8 mouse cellular contexts compared by ENCODE assay signal in the genomic region with DNA sequence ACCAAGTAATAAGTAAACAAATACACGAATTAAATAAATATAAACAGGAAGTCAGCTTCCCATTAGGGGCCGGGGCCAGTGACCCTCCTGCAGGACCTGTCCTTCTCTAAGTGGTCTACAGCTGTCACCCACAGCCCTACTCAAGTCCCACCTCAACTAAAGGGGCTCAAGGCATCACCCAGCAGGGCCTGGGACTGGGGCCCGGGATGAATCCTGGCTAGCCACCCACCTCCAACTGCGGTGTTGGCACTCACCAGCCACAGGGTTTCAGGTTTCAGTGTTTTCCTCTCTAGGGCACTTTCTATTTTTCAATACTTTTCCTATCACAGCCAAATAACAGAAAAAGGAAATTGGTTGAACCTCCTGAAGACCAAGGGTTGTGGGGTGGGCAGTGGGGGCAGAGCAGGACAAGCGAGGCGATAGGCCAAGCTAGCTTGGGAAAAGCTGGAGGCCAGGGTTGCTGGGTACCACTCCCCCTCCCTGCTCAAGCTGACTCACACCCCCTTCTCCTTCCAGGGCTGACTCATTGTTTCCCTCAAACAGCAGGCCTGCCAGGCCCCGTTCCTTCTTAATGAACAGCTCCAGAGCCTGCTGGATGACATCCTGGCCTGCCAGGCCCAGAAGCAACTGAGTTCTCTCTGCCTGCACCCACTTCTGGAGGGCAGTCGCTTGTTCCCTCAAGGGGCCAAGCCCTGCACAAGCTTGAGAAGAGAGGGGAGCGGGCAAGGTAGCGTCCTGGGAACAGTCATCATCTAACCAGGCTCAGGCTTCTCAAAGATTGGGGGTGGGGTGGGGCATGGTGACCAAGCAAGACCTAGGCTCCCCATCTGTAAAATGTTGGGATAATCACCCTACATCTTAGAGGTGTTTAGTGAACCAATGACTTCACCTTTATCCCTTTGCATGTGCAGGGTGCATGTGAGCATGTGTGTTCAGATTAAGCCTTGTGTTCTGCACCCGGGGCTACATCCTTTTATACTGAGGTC. TPM values are rescaled to one million over a fixed set of nuclear protein-coding genes. Genes with fewer than 3 reads are reported as not detected.
DNase-seq lines count a peak whose midpoint lies in the region; ATAC-seq and TF ChIP-seq lines count a peak whose summit lies in the region.

No protein-coding gene starts in this region.

- no peak for TF ChIP-seq CTCF in C2C12 (IDR thresholded peaks at IDR 0.05; ENCODE audit: control insufficient read depth, insufficient read depth, insufficient read length)
- no peak for TF ChIP-seq CTCF in heart, adult 2 months (IDR thresholded peaks at IDR 0.05)
- TF ChIP-seq CTCF in intestine, postnatal 0 days (IDR thresholded peaks at IDR 0.05; ENCODE audit: low read depth): 0 out of 2 replicates have a peak, but pooled peaks have one; percentile 5

- no peak overlapping the region for H3K9ac ChIP-seq in embryonic facial prominence, embryonic 15.5 days
- H3K9ac ChIP-seq in heart, adult 2 months (ENCODE audit: low read depth, low read length): no peak overlapping the region
- no peak overlapping the region for H3K9ac ChIP-seq in intestine, postnatal 0 days (ENCODE audit: low read depth, low read length)
- H3K9ac ChIP-seq in stomach, embryonic 16.5 days (ENCODE audit: low read length): peak overlapping the region; percentile 30; the same call in 1 of the 2 replicates

- TF ChIP-seq EP300 in heart, adult 2 months (IDR thresholded peaks at IDR 0.05; ENCODE audit: insufficient read depth, low read depth, low read length): peak; percentile 16; the same call in 1 of the 2 replicates

- H3K4me2 ChIP-seq in embryonic facial prominence, embryonic 15.5 days (replicated peaks): no peak overlapping the region; the same call in 1 of the 2 replicates
- no peak overlapping the region for H3K4me2 ChIP-seq in intestine, postnatal 0 days (replicated peaks; ENCODE audit: low read depth)
- H3K4me2 ChIP-seq in stomach, embryonic 16.5 days (ENCODE audit: low read depth, low read length): no peak overlapping the region

- H3K27ac ChIP-seq in embryonic facial prominence, embryonic 15.5 days (replicated peaks): peak overlapping the region; percentile 90
- H3K27ac ChIP-seq in heart, adult 2 months: peak overlapping the region; percentile 72
- no peak overlapping the region for H3K27ac ChIP-seq in intestine, postnatal 0 days (ENCODE audit: low read depth, low read length)
- H3K27ac ChIP-seq in macrophage: peak overlapping the region; percentile 66
- H3K27ac ChIP-seq in stomach, embryonic 16.5 days (ENCODE audit: low read length): peak overlapping the region; percentile 81

- no peak overlapping the region for H3ac ChIP-seq in C2C12 (ENCODE audit: control insufficient read depth, insufficient read length, low read depth)

- ATAC-seq in embryonic facial prominence, embryonic 15.5 days (ENCODE audit: insufficient number of reproducible peaks, low FRiP score, low TSS enrichment, low read depth): peak; percentile 80
- peak; percentile 21; the same call in 1 of the 2 replicates for ATAC-seq in intestine, postnatal 0 days
- ATAC-seq in stomach, embryonic 16.5 days (ENCODE audit: insufficient read depth, low FRiP score): peak; percentile 84

- no peaks in the 10 kb centered on the region for H3K79me2 ChIP-seq in C2C12 (ENCODE audit: control insufficient read depth, insufficient read depth)
- no peaks in the 10 kb centered on the region for H3K79me2 ChIP-seq in heart, adult 2 months (replicated peaks; ENCODE audit: control insufficient read depth, insufficient read depth, low read length)
- no peaks in the 10 kb centered on the region for H3K79me2 ChIP-seq in macrophage (ENCODE audit: inconsistent target)

- no peak overlapping the region for H3K4me3 ChIP-seq in C2C12 (ENCODE audit: insufficient read depth, poor library complexity, severe bottlenecking)
- H3K4me3 ChIP-seq in embryonic facial prominence, embryonic 15.5 days (replicated peaks): no peak overlapping the region
- no peak overlapping the region for H3K4me3 ChIP-seq in heart, adult 2 months
- no peak overlapping the region for H3K4me3 ChIP-seq in intestine, postnatal 0 days (ENCODE audit: low read depth, low read length)
- H3K4me3 ChIP-seq in macrophage (ENCODE audit: inconsistent target): no peak overlapping the region
- H3K4me3 ChIP-seq in stomach, embryonic 16.5 days (replicated peaks; ENCODE audit: low read length): no peak overlapping the region

- peaks cover 57% of the 10 kb centered on the region for H3K4me1 ChIP-seq in embryonic facial prominence, embryonic 15.5 days
- H3K4me1 ChIP-seq in heart, adult 2 months (ENCODE audit: control insufficient read depth, insufficient read depth, low read length): peaks cover 25% of the 10 kb centered on the region
- H3K4me1 ChIP-seq in intestine, postnatal 0 days (replicated peaks; ENCODE audit: control insufficient read depth, insufficient read depth, low read length): peaks cover 37% of the 10 kb centered on the region
- peaks cover 59% of the 10 kb centered on the region for H3K4me1 ChIP-seq in stomach, embryonic 16.5 days (ENCODE audit: control insufficient read depth, insufficient read depth, low read length)

- peak; percentile 90 to 91 for DNase-seq in adrenal gland, postnatal 36 days
- DNase-seq in heart, adult 2 months: peak; percentile 80 to 90
- DNase-seq in left cerebral cortex, postnatal 14 days (ENCODE audit: low spot score in 2 of 2): peak; percentile 65 to 66

- no peaks in the 10 kb centered on the region for H3K79me3 ChIP-seq in C2C12 (ENCODE audit: low read depth)

- intact Hi-C loops in heart, adult 2 months (cut with DNase I): no loop called here
- intact Hi-C loops in left cerebral cortex, postnatal 14 days (cut with DNase I): no loop called here

- TF ChIP-seq POLR2A in heart, adult 2 months (IDR thresholded peaks at IDR 0.05; ENCODE audit: insufficient read depth, low read depth, low read length): no peak

- no peaks in the 10 kb centered on the region for H3K27me3 ChIP-seq in C2C12 (ENCODE audit: control insufficient read depth, insufficient read depth, insufficient read length)
- H3K27me3 ChIP-seq in embryonic facial prominence, embryonic 15.5 days: no peaks in the 10 kb centered on the region
- H3K27me3 ChIP-seq in heart, adult 2 months (ENCODE audit: control insufficient read depth, insufficient read depth, low read length): no peaks in the 10 kb centered on the region
- no peaks in the 10 kb centered on the region for H3K27me3 ChIP-seq in intestine, postnatal 0 days (replicated peaks; ENCODE audit: control insufficient read depth, insufficient read depth, low read length)
- no peaks in the 10 kb centered on the region for H3K27me3 ChIP-seq in stomach, embryonic 16.5 days (ENCODE audit: control insufficient read depth, insufficient read depth, low read length)

- 21% methylated on average over 11 of the region's 11 CpGs for WGBS in embryonic facial prominence, embryonic 15.5 days
- 41% methylated on average over 11 of the region's 11 CpGs for WGBS in heart, adult 2 months
- 29% methylated on average over 11 of the region's 11 CpGs for WGBS in intestine, postnatal 0 days
- 36% methylated on average over 11 of the region's 11 CpGs for WGBS in macrophage (ENCODE audit: missing documents)
- WGBS in stomach, embryonic 16.5 days: 28% methylated on average over 11 of the region's 11 CpGs

- H3K36me3 ChIP-seq in C2C12 (ENCODE audit: control insufficient read depth, insufficient read depth) (no peaks in the 10 kb centered on the region), macrophage (ENCODE audit: inconsistent target) (no peaks in the 10 kb centered on the region)
- H3K36me3 ChIP-seq in embryonic facial prominence, embryonic 15.5 days: no peaks in the 10 kb centered on the region
- H3K36me3 ChIP-seq in heart, adult 2 months (ENCODE audit: control insufficient read depth, insufficient read depth, low read length): no peaks in the 10 kb centered on the region
- H3K36me3 ChIP-seq in intestine, postnatal 0 days (ENCODE audit: control insufficient read depth, insufficient read depth): no peaks in the 10 kb centered on the region; the same call in 1 of the 2 replicates
- no peaks in the 10 kb centered on the region for H3K36me3 ChIP-seq in stomach, embryonic 16.5 days (ENCODE audit: control insufficient read depth, insufficient read depth, low read length)

- no peaks in the 10 kb centered on the region for H3K9me3 ChIP-seq in embryonic facial prominence, embryonic 15.5 days (replicated peaks)
- H3K9me3 ChIP-seq in intestine, postnatal 0 days (ENCODE audit: control insufficient read depth): no peaks in the 10 kb centered on the region
- H3K9me3 ChIP-seq in stomach, embryonic 16.5 days (replicated peaks; ENCODE audit: control insufficient read depth, low read length): no peaks in the 10 kb centered on the region

TF ChIP-seq in C2C12, 6 proteins besides CTCF, POLR2A, EP300 and RAD21:
- TF ChIP-seq MYOD1 (IDR thresholded peaks at IDR 0.05; ENCODE audit: control insufficient read depth, insufficient read length, low read depth): peak; percentile 14
- TF ChIP-seq MAX (IDR thresholded peaks at IDR 0.05): peak; percentile 54
- TF ChIP-seq MYOG (IDR thresholded peaks at IDR 0.05; ENCODE audit: control insufficient read depth, extremely low read depth, insufficient read length): no peak
- peak; percentile 89 for TF ChIP-seq FOSL1 (IDR thresholded peaks at IDR 0.05; ENCODE audit: insufficient read depth, low read length, poor library complexity, severe bottlenecking)
- no peak for TF ChIP-seq USF1 (IDR thresholded peaks at IDR 0.05; ENCODE audit: low read depth)
- no peak for TF ChIP-seq CEBPB (IDR thresholded peaks at IDR 0.05; ENCODE audit: low read depth)

RNA-seq across cellular contexts. Expression of a gene that starts 39.0 kb away (rescaled TPM):
- polyA plus RNA-seq in C2C12 (2012; fragmentation: generic; extraction: Trizol) (61.8 TPM), macrophage (2018) (113 to 171 TPM (median 117 TPM) in 3 replicates)
- total RNA-seq in adrenal gland, postnatal 36 days (2021): 10 to 100 TPM; 71.6 to 77.9 TPM
- 22.8 and 23.1 TPM in 2 replicates for polyA plus RNA-seq in embryonic facial prominence, embryonic 15.5 days (2015; fragmentation: Nextera tagmentation; extraction: Ambion mirVana)
- total RNA-seq in heart, adult 2 months (2021): 10 to 100 TPM; 19.3 to 23.3 TPM
- 15.7 and 19.8 TPM in 2 replicates for polyA plus RNA-seq in heart, adult 2 months (2012; rRNA removed)
- polyA plus RNA-seq in intestine, postnatal 0 days (2015; fragmentation: Nextera tagmentation; extraction: Ambion mirVana): 29.6 and 32.0 TPM in 2 replicates
- total RNA-seq in left cerebral cortex, postnatal 14 days (2021): 10 to 100 TPM; 16.6 to 26.1 TPM
- total RNA-seq in macrophage (2018; cell fraction: chromatin; rRNA removed): 100 to 1,000 TPM in 4 of 26 experiments, 10 to 100 TPM in 22; 11.4 to 143 (median 27.8) TPM
- 100 to 1,000 TPM in 21 of 26 experiments, 10 to 100 TPM in 5; 24.8 to 255 (median 150) TPM for total RNA-seq in macrophage (2018; cell fraction: cytosol; rRNA removed)
- total RNA-seq in macrophage (2018; cell fraction: nucleus; rRNA removed): 100 to 1,000 TPM in 9 of 26 experiments, 10 to 100 TPM in 17; 28.0 to 273 (median 87.4) TPM
- 12.7 and 14.5 TPM in 2 replicates for polyA plus RNA-seq in stomach, embryonic 16.5 days (2015; fragmentation: Nextera tagmentation; extraction: Ambion mirVana)

Comparison
In these comparisons a context has a peak if more than half of its experiments do, and no peak if none do; other contexts are left out.
1. ATAC-seq: peak in every context shown above with its lines; median percentile 84 in stomach, embryonic 16.5 days; 80 in embryonic facial prominence, embryonic 15.5 days; 21 in intestine, postnatal 0 days.